In the genomic region with DNA sequence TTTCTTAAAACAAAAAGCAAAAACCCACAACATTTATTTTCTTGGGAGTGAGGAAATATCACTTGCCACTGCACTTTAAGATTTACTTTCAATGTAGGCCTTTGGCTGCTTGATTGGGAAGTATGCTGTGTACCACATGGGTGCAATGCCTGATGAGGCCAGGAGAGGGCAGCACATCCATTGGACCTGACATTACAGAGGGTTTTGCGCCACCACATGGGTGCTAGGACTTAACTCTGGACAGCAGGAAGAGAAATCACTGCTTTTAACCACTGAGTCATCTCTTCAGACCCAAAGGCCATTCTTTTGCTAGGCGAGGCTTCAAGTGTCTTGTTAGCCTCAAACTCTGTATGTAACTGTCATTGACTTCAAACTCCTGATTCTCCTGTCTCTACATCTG, we compare ENCODE assay signal across 8 mouse cellular contexts. TPM values are rescaled to one million over a fixed set of nuclear protein-coding genes. Genes with fewer than 3 reads are reported as not detected.
A peak's percentile ranks its signal among the peaks of the same experiment; 100 is the strongest.
DNase-seq lines count a peak whose midpoint lies in the region.

No protein-coding gene starts in this region.

- intact Hi-C loops in heart, postnatal 14 days (cut with DNase I), result no loop called here
- intact Hi-C loops in heart, postnatal 25 days (cut with DNase I), result no loop called here

- peak; percentile 13 to 28 for DNase-seq in heart, postnatal 14 days
- no peak for DNase-seq in heart, postnatal 25 days (ENCODE audit: low spot score)
- DNase-seq in CD4-positive helper T cell, adult 2 months (ENCODE audit: low read depth, low spot score), result peak; percentile 54
- DNase-seq in adrenal gland, adult 2 months, result peak; percentile 40
- peak; percentile 72 for DNase-seq in kidney, adult 9 months
- peak; percentile 67 for DNase-seq in naive thymus-derived CD4-positive, alpha-beta T cell, adult 2 months (ENCODE audit: low read depth)
- no peak for DNase-seq in left cerebral cortex, adult 11 months (ENCODE audit: low spot score)
- DNase-seq in left cerebral cortex, adult 9 months (ENCODE audit: low spot score in 2 of 2), result no peak

RNA-seq across cellular contexts. Expression of a gene that starts 23.8 kb away (rescaled TPM):
- total RNA-seq in heart, postnatal 14 days (2021), result 10 to 100 TPM; 30.7 to 31.8 TPM
- 10 to 100 TPM; 21.1 to 26.4 TPM for total RNA-seq in heart, postnatal 25 days (2021)
- total RNA-seq in adrenal gland, adult 2 months (2021), result 10 to 100 TPM; 82.9 to 85.9 TPM
- polyA plus RNA-seq in adrenal gland, adult 2 months (2012; rRNA removed), result 73.4 and 92.1 TPM in 2 replicates

RNA-seq across cellular contexts. Expression of a gene that starts 48.4 kb away (rescaled TPM):
- total RNA-seq in heart, postnatal 14 days (2021), result 10 to 100 TPM in 1 of 2 experiments, 1 to 10 TPM in 1; 9.9 to 11.4 TPM
- total RNA-seq in heart, postnatal 25 days (2021), result 1 to 10 TPM; 7.9 to 8.3 TPM
- total RNA-seq in adrenal gland, adult 2 months (2021), result 10 to 100 TPM; 11.1 to 12.0 TPM
- polyA plus RNA-seq in adrenal gland, adult 2 months (2012; rRNA removed), result 43.1 and 54.5 TPM in 2 replicates

Comparison
In these comparisons a context has a peak if more than half of its experiments do, and no peak if none do; other contexts are left out.
1. DNase-seq: peak in heart, postnatal 14 days (2 of 2), CD4-positive helper T cell, adult 2 months (single experiment), adrenal gland, adult 2 months (single experiment), kidney, adult 9 months (single experiment) and naive thymus-derived CD4-positive, alpha-beta T cell, adult 2 months (single experiment); none in heart, postnatal 25 days (single experiment), left cerebral cortex, adult 11 months (single experiment) and left cerebral cortex, adult 9 months (0 of 2).